Mouse (Mus musculus) layer of hippocampus, adult 9-11 months (tissue): ENCODE data around the gene Ppa1.
"Not testable (repeated sequence)": the region's sequence is repeated elsewhere in the genome, so short reads cannot be mapped to it uniquely, and the experiment has no call there.

Experiments
- DNase-seq: peaks from one replicate; pipeline ENCODE4 v3.0.0; 2022

Gene Ppa1

DNA sequence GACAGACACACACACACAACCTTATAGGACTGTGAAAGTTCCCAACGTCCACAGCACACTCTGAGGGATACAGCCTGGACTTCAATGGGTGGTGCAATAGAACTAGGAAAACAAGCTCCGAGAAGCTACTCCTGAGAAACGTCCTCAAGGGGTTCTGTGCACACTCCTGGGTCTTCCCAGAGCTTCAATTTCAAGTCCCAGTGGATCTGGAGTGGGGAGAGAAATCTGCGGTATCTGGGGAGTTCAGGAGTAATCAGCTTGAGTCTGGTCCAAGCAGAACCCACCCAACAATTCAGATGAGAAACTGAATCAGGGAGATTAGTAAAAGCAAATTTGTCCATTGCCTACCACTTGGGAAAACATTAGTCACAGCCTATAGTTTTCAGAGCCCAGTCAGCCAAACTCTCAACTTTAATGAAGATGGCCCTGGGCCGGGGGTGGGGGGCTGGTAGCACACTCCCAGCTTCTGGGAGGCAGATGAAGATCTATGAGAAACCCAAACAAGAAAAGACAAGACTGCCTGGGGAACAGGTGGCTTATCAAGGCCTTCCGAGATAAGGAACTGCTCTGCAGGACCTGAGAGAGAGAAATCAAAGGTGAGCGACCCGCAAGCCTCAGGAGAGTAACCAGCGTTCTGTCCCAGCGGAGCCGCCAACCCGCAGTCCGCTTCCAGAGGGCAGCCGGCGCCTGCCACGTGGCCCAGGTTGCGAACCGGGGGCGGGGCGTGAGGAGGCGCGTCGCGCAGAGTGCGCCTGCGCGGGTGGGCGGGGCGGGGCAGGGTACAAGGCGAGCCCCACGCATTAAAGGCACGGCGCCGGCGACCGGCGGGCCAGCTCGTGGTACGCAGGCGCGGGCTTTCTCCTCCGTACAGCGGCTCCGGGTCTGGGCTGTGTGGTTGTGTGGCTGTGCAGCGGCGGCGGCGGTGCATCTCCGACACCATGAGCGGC, at the start of gene Ppa1:
TSS of gene Ppa1 (plus strand) at position 763 of the 947 bp plus-strand sequence.
- peak; percentile 83 for DNase-seq

DNA sequence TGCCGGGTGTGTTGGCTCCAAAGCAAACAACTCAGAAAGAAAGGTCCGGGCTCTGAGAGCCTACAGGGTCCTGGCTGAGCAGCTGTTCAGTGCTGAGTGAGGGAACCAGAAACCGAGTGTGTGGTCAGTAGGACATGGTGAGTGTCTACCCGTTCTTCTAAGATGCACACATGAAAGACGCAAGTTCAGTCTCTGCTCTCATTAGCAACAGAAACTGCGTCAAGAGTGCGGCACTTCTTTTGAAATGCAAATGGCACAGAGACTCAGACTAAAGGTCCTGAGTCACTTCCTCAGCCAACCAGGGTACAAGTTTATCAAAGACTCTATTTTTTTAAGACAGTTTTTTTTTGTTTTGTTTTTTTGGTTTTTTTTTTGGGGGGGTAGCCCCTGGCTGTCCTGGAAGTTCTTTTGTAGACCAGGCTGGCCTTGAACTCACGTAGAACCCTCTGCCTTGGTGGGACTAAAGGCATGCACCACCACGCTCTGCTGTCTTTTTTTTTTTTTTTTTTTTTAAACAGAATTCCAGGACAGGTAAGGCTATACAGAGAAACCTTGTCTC, 48.7 kb upstream of the Ppa1 start:
- DNase-seq = no peak

- DNase-seq = no peak
Observed at GRCm38 (mm10) chr10:61602283-61603033, 45.9 kb upstream of the Ppa1 start.

DNA sequence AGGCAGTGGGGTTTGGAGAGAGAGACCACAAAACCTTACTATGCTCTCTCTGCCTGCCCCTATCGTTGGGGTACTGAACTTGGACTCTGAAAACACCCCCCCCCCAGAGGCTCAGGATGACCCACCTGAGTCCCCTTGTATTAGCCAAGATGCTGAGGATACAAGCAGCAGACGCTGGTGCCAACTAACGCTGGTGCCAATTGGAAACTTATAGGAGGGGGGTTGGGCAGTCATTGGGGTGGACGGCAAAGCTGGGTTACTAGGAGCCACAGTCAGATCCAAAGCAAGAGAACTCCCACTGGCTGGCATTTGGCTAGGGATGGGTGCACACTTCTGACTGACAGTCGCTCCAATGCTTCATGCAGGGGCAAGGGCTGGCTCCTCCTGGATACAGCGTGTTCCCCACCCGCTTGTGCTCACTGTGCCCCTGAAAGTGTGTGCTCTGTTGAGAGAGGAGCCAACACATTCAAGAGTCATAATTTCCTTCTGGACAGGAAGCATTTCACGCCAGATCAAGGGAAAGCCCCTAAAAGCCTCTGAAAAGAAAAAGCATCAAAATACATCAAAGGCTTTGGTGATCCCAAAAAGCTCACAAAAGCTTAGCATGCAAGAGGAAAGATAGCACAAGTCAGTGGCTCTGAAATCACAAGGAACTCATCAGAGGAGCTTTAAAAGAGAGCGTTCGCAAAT, 43.8 kb upstream of the Ppa1 start:
- DNase-seq = no peak

- DNase-seq = not testable (repeated sequence)
Observed at GRCm38 (mm10) chr10:61605381-61605780, 43.0 kb upstream of the Ppa1 start.

- DNase-seq = no peak
Observed at GRCm38 (mm10) chr10:61605851-61606250, 42.5 kb upstream of the Ppa1 start.

- DNase-seq = no peak
Observed at GRCm38 (mm10) chr10:61608233-61608632, 40.1 kb upstream of the Ppa1 start.

DNA sequence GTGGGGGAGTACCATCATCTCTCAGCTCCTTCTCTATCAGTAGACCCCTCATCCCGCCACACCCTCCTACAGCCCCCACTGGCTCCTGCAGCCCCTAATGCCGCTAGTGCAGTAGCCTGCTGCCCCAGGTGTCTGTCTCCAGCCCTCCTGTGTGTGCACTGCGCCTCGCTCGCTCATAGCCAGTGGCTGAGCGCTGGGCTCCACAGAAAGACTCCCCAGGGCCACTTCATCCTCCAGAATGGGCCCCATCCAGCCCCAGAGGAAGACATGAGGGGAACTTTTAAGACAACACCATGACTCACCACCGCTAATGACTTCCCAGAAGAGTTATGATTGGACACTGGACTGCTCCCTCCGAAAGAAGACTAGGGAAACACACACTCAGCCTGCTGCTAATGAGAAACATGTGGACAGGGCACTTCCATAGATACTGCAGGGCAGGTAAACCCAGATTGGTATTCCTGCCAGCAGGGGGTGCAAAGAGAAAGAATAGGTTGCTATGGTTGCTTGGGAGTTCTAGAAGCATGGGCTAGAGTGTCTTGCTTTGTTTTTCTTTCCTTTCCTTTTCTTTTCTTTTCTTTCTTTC, 37.6 kb upstream of the Ppa1 start:
- DNase-seq = no peak

DNA sequence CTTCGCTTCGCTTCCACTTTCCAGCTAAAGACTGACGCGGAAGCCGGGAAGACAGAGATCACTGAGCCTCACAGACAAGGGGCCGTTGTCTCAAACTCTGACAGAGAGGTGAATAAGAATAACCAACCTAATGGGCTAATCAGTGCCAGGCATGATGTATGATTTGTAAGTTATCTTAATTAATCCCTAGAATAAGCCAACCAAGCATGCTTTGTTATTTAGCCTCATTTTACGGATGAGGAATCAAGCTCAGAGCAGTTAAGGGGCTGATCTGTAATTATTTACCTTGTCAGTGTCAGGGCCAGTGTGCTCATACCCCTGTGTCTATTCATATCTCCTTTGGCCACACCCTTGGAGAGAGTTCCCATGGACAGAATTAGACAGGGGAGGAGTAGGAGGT, 34.0 kb upstream of the Ppa1 start:
- no peak for DNase-seq

DNA sequence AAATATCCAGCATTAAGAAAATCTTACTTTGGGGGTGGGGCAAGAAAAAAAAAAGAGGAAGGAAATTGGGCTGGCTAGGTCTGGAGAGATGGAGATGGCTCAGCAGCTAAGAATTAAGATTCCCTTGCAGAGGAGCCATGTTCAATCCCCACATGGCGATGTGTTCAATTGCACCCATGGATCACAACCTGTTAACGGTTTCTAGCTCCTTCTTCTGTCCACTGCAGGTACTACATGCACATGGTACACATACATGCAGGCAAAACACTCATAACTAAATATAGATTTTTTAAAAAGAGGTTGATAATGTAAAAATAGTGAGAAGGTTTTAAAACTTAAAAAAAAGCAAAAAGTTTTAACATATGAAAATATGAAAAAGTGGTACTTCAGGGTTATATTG, 29.8 kb upstream of the Ppa1 start:
- DNase-seq = no peak

DNA sequence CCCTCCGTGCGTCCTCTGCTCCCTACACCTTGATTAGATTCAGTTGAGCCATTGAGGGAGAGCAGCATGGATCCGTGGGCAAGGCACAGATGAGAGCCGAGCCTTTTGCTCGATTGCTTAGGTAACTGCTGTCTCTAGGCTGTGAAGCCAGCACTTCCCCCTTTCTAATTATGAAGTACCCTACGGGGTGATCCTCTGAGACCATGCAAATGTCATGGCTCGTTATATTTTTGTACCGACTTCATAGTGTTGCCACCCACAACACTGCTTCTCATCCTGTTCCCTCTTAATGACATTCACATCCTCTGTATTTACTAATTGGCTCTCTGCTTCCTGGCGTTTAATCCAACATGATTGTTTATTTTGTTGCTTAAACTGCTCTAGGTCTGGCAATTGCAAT, 26.7 kb upstream of the Ppa1 start:
- DNase-seq = peak; percentile 23

DNA sequence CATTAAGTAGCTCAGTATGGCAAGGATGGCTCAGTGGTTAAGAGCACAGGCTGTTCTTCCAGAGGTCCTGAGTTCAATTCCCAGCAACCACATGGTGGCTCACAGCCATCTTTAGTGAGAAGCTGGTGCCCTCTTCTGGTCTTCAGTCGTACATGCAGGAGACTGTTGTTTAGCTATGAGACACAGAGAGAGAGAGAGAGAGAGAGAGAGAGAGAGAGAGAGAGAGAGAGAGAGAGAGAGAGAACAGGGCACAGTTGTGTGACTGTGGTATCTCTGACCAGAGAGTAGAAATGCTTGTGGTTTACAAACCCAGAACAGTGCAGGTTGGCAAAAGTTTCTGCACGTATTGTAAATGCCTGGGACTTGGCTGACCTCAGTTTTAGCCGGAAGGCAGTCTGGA, 24.5 kb upstream of the Ppa1 start:
- DNase-seq = not testable (repeated sequence)

DNA sequence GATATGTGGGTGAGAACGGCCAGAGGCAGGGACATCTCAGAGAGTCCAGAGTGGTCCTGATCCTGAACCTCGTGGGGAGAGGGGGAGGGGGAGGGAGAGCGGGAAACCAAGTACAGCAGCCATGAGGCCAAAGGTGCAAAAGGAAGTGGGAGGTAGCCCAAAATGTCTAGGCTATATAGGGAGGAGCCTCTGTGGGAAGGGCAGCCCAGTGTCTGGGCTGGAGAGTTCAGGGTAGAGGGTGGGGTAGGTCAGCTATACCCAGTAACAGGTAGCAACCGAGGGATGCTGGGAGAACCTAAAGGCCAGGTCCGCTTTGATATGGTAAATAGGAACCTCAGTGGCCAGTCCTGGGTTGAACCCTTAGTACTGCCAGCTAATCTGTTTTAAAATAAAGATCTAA, 23.6 kb upstream of the Ppa1 start:
- no peak for DNase-seq

- peak; percentile 19 for DNase-seq
Observed at GRCm38 (mm10) chr10:61625381-61626257, 22.7 kb upstream of the Ppa1 start.

DNA sequence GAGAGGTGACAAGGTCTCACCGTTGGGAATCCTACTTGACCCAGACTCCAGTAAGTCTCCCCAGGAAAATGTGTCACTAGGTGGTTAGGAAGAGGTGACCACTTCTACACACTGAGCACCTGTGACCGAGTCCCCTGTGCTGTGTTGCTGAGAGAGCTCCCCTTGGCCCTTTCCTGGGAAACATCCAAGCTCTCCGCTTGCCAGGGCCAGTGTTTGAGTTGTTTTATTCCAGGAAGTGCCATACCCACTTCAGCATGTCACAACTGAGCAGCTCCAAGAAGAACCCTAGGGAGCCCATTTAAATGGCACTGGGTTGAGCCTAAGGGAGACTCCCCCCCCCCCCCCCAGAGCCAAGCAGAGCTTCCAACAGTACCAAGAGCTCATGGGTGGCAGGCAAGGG, 21.8 kb upstream of the Ppa1 start:
- DNase-seq = no peak

DNA sequence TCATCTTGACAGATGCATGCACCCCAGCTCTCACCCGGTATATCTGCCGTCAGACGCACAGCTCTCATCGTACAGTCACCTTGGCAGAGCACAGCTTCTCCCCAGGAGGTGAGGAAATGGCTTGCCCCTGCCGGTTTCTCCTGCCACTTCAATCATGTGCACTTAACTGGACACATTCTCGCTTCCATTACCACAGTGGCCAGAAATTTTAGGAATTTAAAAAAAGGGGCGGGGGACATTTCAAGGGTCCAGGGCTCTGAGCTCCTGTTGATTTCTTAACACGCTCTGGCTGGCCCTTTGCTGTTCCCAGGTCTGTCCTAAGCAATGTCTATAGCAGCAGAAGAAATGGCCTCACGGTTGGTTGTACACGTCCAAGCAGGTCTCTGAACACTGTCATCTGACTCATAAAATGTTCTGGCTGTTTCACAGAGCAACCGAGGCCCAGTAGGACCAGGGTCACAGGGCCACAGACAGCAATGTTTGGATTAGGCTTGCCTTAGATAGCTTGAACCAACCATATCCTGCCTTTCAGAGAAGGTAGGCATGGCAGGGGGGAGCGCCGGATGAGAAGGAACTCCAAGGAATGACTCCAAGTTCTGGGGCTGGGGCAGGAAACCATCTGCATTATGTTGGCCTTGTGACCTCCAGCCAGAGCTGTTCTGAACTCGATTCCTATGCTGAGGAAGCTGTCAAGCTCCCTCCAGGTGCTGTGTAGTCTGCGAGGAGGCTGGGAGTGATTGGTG, 21.0 kb upstream of the Ppa1 start:
- DNase-seq = no peak

DNA sequence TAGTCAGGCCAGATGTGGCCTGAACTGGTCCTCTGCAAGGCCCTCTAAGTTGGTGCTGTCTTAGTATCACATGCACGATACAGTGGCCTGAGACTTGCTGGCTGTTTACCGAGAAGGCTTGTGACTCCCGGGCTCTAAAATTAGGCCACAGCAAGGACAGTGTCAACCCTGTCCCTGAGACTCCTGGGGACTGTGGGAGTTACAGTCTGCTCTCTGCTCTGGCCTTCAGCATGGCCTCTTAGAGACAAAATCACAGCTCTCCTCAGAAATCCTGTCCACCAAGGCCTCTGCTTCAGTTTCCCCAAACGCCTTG, 20.5 kb upstream of the Ppa1 start:
- no peak for DNase-seq

- DNase-seq = no peak
Observed at GRCm38 (mm10) chr10:61632445-61632844, 15.9 kb upstream of the Ppa1 start.

- no peak for DNase-seq
Observed at GRCm38 (mm10) chr10:61637055-61637454, 11.3 kb upstream of the Ppa1 start.

DNA sequence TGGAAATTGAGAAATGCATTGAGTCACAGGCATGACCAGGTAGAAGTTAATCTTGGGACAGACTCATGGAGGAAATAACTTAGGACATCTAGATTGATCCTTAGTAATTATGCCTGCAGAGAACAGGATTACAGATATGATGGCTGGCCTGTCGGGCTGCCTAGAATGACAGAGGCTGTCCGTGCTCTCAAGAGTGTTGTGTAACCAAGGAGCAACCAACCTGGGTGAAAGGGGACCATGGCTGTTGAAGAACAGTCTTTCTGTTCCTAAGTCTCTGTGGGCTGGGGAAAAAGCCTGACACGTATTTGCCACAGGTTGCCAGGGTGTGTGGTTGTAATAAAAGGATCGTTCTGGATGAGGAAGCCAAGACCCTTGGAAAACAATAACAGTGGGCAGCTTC, 8.0 kb upstream of the Ppa1 start:
- no peak for DNase-seq

DNA sequence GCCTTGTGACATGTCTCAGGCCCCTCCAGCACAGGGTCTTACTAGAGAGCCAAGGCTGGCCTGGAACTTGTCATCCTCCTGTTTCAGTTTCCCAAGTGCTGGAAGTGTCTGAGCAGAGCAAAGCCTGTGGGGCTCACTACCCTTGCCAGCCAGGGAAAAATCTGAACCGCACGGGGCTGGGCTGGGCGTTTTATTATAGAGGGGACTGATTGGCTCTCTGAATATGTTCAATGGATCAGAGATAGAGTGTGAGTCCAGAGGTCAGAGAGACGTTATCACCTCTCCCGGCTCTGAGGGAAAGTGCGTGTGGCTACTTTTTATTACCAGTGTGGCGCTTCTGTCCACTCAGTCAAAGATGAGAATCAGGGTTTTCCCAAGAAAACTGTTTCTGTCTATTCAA, 1.8 kb upstream of the Ppa1 start:
- no peak for DNase-seq
